Mouse (Mus musculus) midbrain, embryonic 11.5 days (tissue): ENCODE results near the gene Slc35e3. TPM values are rescaled to one million over a fixed set of nuclear protein-coding genes. Genes with fewer than 3 reads are reported as not detected.

Source experiments
- polyA plus RNA-seq: library from polyadenylated mRNA; unstranded; fragments of >200 nt; fragmentation: Nextera tagmentation; extraction: Ambion mirVana; gene quantifications from 2 replicates; pipeline ENCODE4 v1.2.1, GENCODE M21; 2014

The Slc35e3 gene
- polyA plus RNA-seq, 1 experiment from 2014 or later = 21.4 TPM

Other genes with a start within 250 kb of the Slc35e3 start
- gene Cpm, start 116.9 kb downstream of the Slc35e3 start, polyA plus RNA-seq = 5.5 and 6.2 TPM in 2 replicates
- gene Mdm2, start 35.6 kb downstream of the Slc35e3 start, polyA plus RNA-seq = 67.5 and 74.3 TPM in 2 replicates
- 95.1 and 99.0 TPM in 2 replicates for gene Nup107, start 46.3 kb upstream of the Slc35e3 start, polyA plus RNA-seq
- gene Rap1b, start 99.7 kb upstream of the Slc35e3 start, polyA plus RNA-seq = 172 and 178 TPM in 2 replicates